Mouse (Mus musculus) frontal cortex, adult (tissue): Measurements from ENCODE around the gene Nfix.
A peak's percentile ranks its signal among the peaks of the same experiment; 100 is the strongest.

Experiments
- ATAC-seq: cut with Nextera tagmentation; 2 replicates; pipeline ENCODE4 v1.9.2; 2017; ENCODE audit warnings: mild to moderate bottlenecking, moderate library complexity, mixed read lengths; ENCODE audit not compliant: low TSS enrichment

Nfix gene

DNA sequence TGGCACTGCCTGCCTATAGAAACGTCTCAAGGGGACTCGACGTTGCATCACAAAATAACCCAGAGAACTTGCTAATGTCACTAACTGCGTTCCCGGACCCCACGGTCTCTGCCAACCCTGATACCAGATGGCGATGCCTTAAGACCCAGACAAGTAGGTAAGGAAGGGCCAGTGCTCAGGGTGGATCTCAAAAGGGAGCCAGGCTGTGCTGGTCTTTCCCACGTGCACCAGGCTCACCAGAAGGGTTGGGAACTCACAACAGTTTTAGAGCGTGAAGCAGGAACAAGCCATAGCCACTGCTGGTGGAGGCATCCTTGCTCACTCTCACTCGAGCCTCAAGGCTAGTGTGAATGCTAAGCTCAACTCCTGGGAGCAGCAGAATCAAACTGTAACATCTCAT lies 32.9 kb downstream of the Nfix start:
- peak; percentile 7; the same call in 1 of the 2 replicates for ATAC-seq

DNA sequence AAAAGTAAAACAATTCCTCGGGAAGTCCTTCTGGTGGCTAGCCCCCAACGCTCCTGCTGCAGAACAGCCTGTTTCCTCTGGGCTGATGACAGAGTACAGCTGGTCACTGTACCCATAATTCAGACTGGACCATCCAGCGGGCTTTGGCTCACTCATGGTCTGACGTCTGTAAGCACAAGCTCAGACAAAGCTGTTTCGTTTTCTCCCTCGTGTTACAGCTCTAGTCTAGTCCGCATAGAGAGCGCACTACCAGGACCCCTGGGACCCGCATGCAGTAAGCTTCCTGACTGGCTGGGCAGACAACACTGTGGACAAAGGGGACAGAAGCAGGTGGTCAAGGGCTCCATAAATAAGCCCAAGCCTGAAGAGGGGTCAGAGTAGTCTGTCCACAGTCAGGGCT lies 33.7 kb downstream of the Nfix start:
- peak; percentile 11; the same call in 1 of the 2 replicates for ATAC-seq

DNA sequence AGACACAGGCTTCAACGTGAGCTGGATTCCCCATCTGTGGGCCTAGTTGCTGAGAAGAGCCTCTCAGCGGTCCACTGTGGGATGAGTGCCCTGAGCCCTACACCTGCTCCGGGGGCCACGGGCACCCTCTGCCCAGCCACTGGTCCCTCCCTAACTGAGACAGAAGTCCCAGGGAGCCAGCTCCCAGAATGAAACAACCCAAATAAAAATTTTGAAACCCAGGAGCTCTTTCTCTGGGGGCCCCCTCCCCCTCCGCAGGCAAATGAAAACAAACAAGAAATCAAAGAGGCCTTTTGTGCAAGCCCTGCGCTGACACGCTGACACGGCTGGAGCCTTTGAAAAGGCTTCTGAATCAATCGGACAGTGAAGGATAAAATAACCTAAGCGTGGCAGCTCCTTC lies 34.5 kb downstream of the Nfix start:
- ATAC-seq = no peak

DNA sequence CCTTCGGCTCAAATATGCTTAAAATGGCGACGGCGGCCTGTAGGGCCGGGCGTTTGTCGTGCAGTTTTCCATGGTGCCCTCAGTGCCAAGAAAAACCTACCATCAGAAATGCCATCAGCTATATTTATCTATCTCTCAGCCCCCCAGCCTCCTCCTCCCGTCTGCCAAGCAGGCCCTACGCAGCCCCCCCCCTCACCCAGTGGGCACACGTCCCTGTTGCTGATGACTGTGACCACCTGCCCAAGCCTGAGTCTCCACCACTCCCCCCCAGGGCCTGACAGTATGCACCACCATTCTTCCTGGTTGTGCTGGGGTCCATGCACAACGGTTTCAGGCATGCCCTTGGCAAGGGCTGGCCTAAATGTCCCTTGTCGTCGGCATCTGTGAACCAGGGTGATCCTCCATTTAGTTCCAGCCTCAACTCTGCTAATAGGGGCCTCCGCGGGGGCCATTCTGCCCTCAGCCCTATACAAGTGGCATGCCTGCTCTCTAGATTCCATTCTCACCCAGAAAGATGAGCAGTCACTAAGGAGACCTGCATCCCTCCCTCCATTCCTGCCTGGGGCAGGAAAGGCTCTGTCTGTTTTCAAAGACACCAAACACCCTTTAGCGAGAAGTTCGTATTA lies 35.2 kb downstream of the Nfix start:
- ATAC-seq = no peak

DNA sequence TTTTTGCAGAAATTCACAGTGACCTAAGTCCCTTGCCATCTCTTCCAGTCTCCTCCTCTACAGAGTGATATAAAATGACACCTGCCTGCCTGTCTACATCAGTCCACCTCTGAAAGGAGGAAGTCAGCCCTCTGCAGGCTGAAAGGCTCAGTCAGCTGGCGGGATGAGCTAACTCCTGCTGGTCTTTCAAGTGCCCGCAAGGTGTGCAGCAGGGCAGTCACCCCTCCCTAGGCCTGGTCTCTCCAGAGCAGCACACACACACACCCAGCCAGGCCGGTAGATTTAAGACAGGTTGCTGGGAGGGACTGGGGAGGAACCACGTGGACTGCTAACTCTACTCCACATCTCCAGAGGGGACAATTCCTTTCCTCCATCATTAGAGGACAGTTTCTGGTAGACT lies 36.0 kb downstream of the Nfix start:
- ATAC-seq = no peak

DNA sequence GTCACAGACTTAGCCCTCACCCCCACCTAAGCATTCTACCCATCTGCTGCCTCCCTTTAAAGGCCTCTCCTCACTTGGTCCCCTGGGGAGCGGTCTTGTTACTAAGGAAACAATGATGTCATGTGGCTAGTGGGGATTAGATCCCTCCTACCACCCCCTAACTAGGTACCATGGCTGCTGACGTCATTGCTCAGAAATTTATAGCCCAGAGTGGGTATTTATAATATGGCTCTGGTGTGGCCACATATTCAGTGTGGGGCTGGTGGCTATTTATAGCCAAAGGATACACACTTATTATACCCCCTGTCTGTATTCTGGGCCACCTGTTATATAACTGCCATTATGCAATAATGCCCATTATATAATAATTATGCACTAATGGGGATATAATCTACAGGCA lies 39.2 kb downstream of the Nfix start:
- peak; percentile 53 for ATAC-seq

DNA sequence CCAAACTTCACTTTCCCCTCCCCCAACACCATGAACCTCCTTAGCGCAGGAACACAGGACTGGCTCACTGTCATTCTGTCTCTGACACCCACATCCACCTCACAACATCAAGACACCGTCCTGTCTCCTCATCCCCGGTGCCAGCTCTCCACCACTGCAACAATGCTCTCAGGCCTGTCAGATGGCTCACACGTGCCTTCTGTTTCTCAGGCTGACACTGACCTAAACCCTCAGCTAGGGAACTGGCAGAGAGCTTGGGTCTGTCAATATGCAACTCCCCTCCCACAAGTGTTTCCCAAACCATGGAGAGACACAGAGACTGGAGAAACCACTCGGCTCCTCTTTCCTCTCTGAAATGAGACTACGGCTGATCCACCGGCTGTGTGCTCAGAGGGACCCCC lies 39.7 kb downstream of the Nfix start:
- peak; percentile 32 for ATAC-seq

DNA sequence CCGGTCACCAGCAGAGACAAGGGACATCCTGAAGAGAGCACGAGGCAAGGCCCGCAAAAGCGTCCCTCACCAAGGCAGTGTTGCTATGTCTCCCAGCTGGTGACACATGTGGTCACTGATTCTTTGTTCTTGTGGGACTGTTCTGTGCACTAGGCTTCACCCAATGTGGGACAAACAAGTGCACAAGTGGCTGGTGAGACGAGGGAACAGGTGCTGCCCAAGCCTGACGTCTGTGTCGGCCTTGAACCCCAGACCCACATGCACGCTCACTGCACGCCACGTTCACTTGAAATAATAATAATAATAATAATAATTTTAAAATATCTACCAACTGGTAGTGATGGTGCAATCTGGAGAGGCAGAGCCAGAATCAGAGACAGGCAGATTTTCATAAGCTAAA lies 40.4 kb downstream of the Nfix start:
- no peak for ATAC-seq

DNA sequence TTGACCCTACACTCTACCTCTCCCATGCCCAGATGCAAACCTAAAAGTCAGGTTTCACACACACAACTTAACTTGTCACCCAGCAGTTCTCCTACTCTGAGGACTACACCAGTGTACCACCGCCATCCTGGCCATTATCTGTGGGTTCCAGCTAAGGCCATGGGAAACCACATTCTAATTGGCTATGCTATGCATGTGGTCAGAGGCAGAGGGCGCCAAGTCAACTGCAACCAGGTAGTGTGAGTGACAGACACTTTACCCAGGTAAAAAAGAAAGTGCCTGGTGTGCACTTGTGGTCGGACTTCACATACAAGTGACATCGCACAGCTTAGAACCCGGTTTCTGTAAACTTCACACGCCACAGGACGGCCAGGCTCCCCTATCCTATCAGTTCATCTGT lies 41.0 kb downstream of the Nfix start:
- no peak for ATAC-seq

DNA sequence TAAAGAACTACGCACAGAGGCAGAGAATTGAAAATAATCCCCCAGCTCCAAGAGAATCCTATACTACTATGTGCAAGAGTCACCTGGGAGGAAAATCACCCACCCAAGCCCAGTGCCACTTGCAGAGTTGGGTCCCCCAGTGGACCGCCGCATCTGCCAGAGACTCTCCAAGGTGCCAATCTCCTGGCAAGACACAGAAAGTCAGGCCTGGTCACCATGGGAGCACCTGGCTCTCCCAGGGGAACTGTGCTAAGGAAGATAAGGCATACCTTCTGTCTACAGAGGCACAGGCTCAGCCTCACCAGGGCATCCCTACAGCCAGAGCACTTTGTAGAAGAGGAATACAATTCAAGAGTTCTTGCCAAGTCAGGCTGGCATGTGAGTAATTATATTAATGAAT lies 41.8 kb downstream of the Nfix start:
- ATAC-seq = no peak

DNA sequence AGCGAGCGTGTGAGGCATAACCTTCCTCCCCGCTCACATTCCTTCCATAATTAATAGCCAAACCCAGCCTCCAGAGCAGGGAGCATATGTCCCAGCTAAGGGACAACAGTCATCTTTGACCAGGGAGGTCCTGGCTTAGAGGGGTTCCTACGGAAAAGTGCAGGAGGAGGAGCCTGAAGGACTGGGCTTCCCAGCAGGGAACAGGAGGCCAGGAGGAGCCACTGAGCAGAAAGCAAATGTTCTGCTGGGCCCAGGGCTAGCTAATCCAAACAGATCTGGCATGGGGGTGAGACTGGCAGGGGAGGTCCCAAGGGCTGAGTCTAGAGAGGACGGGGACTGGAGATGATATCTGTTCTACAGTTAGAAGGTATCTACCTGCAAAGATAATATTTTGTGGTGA lies 42.6 kb downstream of the Nfix start:
- no peak for ATAC-seq

DNA sequence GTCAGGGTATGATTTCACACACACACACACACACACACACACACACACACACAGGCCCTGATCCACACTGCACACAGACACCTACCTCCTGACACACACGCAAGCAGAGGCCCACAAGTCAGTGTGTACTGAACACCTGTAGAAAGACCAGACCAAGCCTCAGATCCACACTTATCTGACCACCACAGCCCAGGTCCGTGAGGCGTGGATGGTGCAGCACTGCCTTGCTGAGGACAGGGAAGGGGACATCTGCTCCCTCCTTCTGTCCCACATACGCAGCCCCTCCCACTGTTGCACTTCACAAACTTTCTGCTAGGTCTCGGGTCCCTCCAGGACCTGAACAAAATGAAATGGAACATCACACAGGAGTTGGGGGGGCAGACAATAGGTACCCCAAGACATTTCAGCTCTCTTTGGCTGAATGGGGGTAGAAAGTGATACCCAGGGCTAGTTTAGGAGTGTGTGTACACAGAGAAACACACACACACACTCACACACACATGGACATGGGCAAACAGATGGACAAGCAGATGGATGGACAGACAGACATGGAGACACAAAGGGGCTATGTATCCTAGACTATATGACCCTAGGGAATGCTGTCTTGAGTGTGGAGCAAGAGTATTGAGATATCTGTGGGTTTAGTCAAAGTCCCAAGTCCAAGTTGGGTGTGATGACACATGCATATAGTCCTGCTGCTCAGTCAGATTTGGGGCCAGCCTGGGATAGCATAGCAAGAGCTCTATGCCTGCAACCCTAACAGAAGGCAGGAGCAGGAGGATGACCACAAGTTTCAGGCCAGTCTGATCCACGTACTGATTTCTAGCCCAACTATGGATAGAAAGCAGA lies 47.2 kb downstream of the Nfix start:
- ATAC-seq = no peak

DNA sequence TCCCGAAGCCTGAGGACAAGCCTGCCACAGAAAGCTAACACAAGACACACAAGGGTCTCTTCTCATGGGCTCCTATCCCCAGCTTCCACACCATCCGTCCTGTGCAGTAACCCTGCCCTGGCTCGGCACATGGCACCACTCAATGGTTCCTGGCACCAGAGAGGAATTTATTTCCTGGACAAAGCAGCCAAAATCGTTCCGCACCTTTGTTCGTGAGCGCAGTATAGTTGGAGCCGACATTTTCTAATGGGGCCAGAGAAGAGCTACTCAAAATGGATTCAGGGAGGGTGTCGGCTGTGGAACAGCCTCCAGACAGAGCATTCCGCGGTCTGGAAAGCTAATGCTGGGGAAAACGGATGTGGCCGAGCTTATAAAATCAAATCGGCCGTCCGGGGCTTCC lies 50.6 kb downstream of the Nfix start:
- no peak for ATAC-seq

DNA sequence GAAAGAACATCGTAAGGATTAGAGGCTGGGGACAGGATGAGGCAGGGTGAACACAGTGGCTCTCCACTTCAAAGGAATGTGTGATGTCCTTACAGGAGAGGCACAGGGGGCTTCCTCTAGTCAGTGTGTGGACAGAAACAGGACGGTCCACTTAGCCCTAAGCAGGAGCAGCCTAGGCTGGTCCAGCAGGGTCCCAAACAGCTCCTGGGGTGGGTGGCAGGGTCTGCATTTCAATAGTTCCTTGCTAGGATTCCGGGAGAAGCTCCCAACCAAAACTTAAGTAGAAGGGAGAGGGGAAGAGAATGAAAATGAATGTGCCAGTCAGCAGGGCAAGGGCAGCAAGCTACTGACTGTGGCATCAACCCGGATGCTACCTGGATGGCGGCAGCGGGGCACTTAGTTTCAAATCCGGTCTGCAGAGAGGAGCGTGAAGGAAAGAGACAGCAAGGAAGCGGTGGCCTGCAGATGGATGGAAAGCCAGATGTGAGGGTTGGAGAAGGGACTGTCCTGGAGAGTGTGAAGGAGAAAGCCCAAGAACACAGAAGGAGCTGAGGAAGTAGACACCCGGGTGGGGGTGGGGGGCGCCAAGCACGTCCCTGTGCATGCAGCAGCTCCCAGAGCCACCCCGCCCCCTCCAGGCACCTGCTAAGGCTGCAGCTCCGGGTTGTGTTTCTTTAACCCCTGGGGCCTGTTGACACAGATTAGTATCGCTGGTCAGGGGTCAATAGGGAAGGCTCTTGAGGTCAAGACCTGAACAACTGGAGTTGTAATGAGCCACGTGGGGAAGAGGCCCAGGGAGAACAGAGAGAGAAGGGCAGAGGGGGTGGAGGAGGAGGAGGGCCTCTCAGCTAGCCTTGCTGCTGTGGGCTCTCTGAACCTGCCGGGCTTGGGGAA lies 54.9 kb downstream of the Nfix start:
- no peak for ATAC-seq

DNA sequence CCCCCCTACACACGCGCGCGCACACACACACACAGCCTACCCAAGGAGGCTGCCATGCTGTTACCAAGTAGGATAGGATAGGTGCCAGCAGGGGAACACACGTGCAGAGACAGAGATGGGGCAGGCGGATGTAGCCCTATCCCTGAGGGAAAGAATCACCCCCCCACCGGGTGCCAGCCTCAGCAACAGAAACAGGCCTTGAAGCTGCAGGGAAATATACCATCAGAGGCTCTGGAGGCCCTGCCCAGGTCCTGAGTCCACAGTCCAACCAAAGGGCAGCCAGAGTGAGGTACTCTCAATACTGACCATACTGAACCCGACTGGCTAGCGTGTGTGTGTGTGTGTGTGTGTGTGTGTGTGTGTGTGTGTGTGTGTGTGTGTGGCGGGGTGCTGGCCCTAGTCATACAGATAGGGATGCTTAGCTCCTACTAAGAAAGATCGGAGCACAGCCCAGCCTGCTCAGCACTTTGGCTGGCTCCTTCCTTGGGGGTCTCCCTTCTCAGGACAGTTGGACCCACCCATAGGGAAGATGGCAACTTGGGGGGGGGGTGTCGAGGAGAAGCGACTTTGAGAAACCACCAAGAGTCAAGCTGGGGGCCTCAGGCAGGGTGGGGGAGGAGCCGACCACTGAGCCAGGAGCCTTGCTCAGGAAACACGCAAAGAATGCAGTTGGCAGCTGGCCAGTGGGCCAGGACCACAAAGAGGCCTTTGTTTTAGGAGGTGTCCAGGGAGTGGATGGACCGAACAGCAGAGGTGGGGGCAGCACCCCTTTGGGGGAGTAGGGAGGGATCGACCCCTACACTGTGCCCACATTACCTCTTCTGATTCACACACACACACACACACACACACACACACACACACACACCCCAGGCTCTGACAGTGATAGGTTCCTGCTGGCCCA lies 56.4 kb downstream of the Nfix start:
- ATAC-seq = peak; percentile 28; the same call in 1 of the 2 replicates

DNA sequence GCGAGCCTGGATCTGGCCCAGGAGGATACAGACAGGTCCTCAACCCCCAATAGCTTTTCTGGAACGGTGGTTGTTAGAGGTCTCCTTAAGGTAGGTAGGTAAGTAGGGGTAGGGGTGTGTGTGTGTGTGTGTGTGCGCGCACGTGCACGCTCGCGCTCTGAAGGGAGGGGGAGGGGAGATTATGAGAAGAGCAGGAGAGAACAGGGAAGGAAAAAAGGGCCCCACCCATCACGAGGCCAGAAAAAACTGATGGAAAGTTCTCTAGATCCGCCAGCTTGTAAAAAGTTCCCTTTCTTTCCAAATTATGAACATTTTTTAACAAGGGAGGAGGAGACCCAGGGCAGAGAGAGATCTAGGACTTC lies 57.1 kb downstream of the Nfix start:
- ATAC-seq = no peak

DNA sequence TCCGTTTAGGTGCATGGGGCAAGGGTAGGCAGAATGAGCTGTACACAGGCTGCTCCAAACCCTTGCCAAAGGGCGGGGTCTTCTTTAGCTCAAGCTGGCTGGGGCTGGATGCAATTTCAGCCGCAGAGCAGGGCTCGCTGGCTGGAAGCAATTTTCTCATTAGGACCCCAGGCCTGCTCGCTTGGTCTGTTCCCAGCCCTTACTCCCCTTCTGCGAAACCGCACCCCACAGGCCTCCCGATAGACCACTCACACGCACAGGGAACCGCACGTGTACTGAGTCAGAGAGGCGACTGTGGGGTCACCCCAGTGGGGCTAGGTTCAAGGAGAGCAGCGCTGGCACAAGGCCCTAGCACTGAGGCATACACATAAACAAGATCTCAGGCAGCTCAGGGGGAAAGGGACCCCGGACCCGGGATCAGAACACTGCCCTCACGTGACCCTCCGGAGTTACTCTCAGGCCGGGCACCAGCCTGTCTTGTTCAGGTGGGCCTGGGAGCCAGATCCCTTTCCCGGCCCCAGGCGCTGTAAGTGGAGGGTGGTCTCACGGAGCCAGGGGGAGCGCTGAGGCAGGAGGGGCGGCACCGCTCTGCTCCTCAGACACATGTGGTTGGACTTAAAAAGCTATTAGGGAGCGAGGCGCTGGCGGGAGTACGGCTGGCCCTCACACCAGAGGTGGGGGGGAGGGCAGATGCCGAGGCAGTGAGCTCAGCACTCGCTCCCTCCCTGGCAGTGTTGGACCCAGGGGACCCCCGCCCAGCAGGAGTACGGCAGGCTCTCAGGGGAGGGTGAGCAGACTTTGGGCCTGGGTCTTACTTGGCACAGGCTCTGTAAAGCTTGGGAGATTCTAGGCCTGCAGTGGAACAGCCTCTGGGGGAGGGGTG lies 57.7 kb downstream of the Nfix start:
- ATAC-seq = no peak

DNA sequence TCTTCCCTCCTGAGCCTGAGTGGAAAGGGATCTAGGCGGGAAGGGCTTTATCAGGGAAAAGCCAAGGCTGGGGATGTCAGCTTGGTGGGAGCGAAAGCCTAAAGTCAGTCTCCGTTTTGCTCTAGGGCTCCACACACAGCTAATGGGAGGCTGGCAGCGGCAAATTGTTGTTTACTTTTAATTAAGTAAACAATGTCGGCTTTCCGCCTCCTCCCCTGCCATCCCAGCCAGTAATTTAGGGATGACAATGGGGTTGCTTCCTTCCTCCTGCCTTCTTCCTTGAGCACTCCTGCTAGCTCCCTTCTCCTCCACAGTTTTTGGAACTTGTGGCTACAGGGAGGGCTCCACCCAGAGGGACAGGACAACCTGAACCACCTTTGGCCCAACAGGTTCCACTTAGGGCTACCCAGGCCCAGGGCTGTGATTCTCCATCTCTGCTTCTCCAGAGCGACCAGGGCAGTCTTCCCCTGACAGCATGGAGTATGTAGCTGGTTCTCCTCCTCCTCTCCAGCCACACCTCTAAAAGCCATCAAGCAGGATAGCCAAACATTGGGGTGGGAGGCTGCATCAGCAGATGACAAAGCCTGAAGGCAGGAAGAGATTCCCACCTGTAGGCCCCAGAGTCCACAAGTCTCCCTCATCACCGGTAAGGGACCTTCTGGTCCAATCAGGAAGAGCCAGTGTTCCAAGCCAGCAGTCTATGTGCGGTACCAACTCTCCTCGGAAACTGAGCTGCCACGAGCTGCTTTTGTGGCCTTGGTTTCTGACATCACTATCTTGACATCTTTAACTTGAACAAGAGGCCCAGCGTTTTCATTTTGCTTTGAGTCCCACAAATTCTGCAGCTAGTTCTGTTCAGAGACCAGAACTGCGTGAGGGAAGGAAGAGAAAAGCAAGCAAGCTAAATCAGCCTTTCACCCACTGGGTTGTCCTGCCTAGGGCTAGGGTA lies 59.0 kb downstream of the Nfix start:
- no peak for ATAC-seq

DNA sequence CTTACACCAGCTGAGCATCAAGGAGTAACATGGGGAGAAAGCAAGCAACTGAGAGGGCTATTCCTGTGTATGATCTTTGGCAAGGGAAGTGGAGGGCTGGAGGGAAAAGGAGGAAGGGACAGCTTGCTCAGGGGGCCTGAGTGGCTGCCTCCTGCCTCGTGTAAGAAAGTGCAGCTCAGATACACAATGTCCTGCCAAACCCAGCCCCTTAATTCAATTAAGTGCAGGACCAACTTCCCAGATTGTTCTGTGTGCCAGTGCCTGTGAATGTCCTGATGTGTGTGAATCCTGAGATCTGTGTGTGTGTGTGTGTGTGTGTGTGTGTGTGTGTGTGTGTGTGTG lies 60.8 kb downstream of the Nfix start:
- no peak for ATAC-seq
